Mouse (Mus musculus): ENCODE data around the gene Olfr373. TPM values are rescaled to one million over a fixed set of nuclear protein-coding genes. Genes with fewer than 3 reads are reported as not detected.

Olfr373 gene
- total and polyA plus RNA-seq, 3 experiments = 0.29 TPM; not detected in 2

GRCm38 (mm10) chr8:72134756-72135445 lies 51.9 kb downstream of the Olfr373 start, which contains the start of gene Tpm4:
Gene Tpm4, plus strand, starts transcription at chr8:72134975.
- no peak for TF ChIP-seq E2F4 (IDR thresholded peaks at IDR 0.05; ENCODE audit: insufficient replicate concordance, low read depth, low read length)
- TF ChIP-seq ZNF384 (IDR thresholded peaks at IDR 0.05; ENCODE audit: low read depth, low read length) = no peak
- TF ChIP-seq NRF1 (IDR thresholded peaks at IDR 0.05; ENCODE audit: low read depth, low read length) = 0 out of 2 replicates have a peak, but pooled peaks have one; percentile 6
- no peak for TF ChIP-seq MAZ (IDR thresholded peaks at IDR 0.05; ENCODE audit: low read depth, low read length)
- TF ChIP-seq JUN (IDR thresholded peaks at IDR 0.05; ENCODE audit: insufficient read depth, low read depth, low read length) = no peak
- TF ChIP-seq TCF12 (IDR thresholded peaks at IDR 0.05; ENCODE audit: low read depth, low read length) = peak; percentile 55; the same call in 1 of the 2 replicates
- no peak for TF ChIP-seq SMC3 (IDR thresholded peaks at IDR 0.05; ENCODE audit: low read depth, low read length)
- TF ChIP-seq IRF4 (IDR thresholded peaks at IDR 0.05; ENCODE audit: low read depth, low read length) = no peak
- TF ChIP-seq MXI1 (IDR thresholded peaks at IDR 0.05; ENCODE audit: low read depth, low read length) = peak; percentile 60; the same call in 1 of the 2 replicates
- no peak for TF ChIP-seq CHD2 (IDR thresholded peaks at IDR 0.05; ENCODE audit: low read length)
- TF ChIP-seq EP300 (IDR thresholded peaks at IDR 0.05; ENCODE audit: low read length) = no peak
- no peak for TF ChIP-seq RAD21 (IDR thresholded peaks at IDR 0.05; ENCODE audit: low read depth, low read length)
- TF ChIP-seq NELFE (IDR thresholded peaks at IDR 0.05; ENCODE audit: low read depth, low read length) = peak; percentile 61
- TF ChIP-seq UBTF (IDR thresholded peaks at IDR 0.05; ENCODE audit: low read depth, low read length) = peak; percentile 73; the same call in 1 of the 2 replicates
- no peak for TF ChIP-seq POLR2AphosphoS2 (IDR thresholded peaks at IDR 0.05; ENCODE audit: low read depth, low read length)
- peak; percentile 75 for TF ChIP-seq SIN3A (IDR thresholded peaks at IDR 0.05; ENCODE audit: low read length)
- TF ChIP-seq MEF2A (IDR thresholded peaks at IDR 0.05; ENCODE audit: borderline replicate concordance, low read depth, low read length) = 0 out of 2 replicates have a peak, but pooled peaks have one; percentile 21
- TF ChIP-seq MAX (IDR thresholded peaks at IDR 0.05; ENCODE audit: low read length) = no peak
- TF ChIP-seq TBP (conservative IDR thresholded peaks at IDR 0.05; ENCODE audit: low read depth, low read length) = 0 out of 2 replicates have a peak, but pooled peaks have one; percentile 48
- no peak for TF ChIP-seq ELF1 (IDR thresholded peaks at IDR 0.05; ENCODE audit: low read depth, low read length)
- TF ChIP-seq MAFK (IDR thresholded peaks at IDR 0.05; ENCODE audit: insufficient replicate concordance, low read length) = no peak
- no peak for TF ChIP-seq USF1 (IDR thresholded peaks at IDR 0.05; ENCODE audit: low read depth, low read length)
- no peak for TF ChIP-seq JUND (conservative IDR thresholded peaks at IDR 0.05; ENCODE audit: low read depth, low read length)
- no peak for TF ChIP-seq GABPA (IDR thresholded peaks at IDR 0.05; ENCODE audit: insufficient replicate concordance, low read depth, low read length)
- peak; percentile 58; the same call in 1 of the 2 replicates for TF ChIP-seq POLR2A (IDR thresholded peaks at IDR 0.05; ENCODE audit: low read depth, low read length)
- TF ChIP-seq KAT2A (IDR thresholded peaks at IDR 0.05; ENCODE audit: insufficient replicate concordance, low read length) = no peak
- 0 out of 2 replicates have a peak, but pooled peaks have one; percentile 10 for TF ChIP-seq BHLHE40 (IDR thresholded peaks at IDR 0.05; ENCODE audit: low read depth, low read length)
- TF ChIP-seq MYC (IDR thresholded peaks at IDR 0.05; ENCODE audit: low read depth, low read length) = no peak
- no peak for TF ChIP-seq ZC3H11A (IDR thresholded peaks at IDR 0.05; ENCODE audit: low read depth, low read length)
- in situ Hi-C loops (cut with MboI; ENCODE audit: low pct_ligation_motif_present, low pct_unique_long_range_greater_than_20kb, low sequenced_read_pairs) (no loop called here), dilution Hi-C loops (cut with MboI; ENCODE audit: extremely low pct_ligation_motif_present, extremely low pct_unique_long_range_greater_than_20kb, low sequenced_read_pairs) (no loop called here)
- H3K4me2 ChIP-seq (ENCODE audit: insufficient read depth, low read depth, poor library complexity, severe bottlenecking) = peak within 1 kb of the TSS; percentile 41
- DNase-seq (ENCODE audit: extremely low read depth) = peak; percentile 62
- H3K4me3 ChIP-seq (replicated peaks in 1 of 3; ENCODE audit: low read depth in 2 of 3, low read length in 2 of 3, poor library complexity in 1 of 3) = peak within 1 kb of the TSS; percentile 79 to 95 (median 88)
- peak within 1 kb of the TSS; percentile 32; the same call in 1 of the 2 replicates for H3K27ac ChIP-seq (ENCODE audit: insufficient read depth, low read depth)
- H3K36me3 ChIP-seq (replicated peaks in 1 of 2; ENCODE audit: control insufficient read depth in 1 of 2, insufficient read depth in 1 of 2, low read length in 1 of 2) = peaks cover 8 to 19% of the 10 kb centered on the region in 2 experiments
- H3K9me3 ChIP-seq (replicated peaks; ENCODE audit: low read length) = no peaks in the 10 kb centered on the region
- no peaks in the 10 kb centered on the region for H3K27me3 ChIP-seq (replicated peaks)
- H3K79me2 ChIP-seq (replicated peaks; ENCODE audit: control insufficient read depth, extremely low read depth, insufficient read depth, poor library complexity, severe bottlenecking) = peaks cover 19% of the 10 kb centered on the region
- peak within 1 kb of the TSS; percentile 78 for H3K9ac ChIP-seq (ENCODE audit: insufficient read depth, low read depth)
- H3K4me1 ChIP-seq (ENCODE audit: control insufficient read depth in 1 of 2, insufficient read depth in 2 of 2) = peaks cover 12 to 52% of the 10 kb centered on the region in 2 experiments
